In the genomic region with DNA sequence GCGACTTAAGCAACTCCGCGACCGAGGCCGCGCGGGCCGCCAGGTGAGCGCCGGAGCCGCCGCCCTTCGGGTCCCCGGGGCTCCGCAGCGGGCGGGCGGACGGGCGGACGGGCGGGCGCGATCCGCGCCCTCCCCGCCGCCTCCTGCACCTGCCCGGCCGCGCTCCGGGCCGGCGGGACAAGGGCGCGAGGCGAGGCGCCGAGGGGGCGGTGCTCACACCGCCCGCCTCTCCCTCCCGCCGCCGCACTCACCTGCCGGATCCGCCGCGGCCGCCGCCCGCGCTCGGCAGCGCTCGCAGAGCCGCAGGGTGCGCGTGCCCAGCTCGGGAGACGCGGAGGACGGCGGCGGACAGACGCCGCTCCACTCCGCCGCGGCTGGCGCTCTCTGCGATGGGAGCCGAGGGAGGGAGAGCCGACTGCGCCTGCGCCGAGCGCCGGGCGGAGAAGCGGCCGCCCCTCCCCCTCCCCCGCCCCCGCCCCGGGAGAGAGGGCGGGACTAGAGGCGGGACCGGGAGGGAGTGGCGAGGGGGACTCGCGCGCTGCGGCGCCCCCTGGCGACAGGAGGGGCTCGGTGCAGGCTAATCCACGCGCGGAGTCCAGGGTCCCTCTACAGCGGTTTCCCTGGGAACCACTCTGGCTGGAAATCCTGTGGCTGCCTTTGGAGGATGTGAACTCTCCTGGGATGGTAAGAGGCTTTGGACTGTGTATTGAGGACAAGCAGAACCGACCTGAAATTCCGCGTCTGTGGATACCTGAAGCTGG, we compare ENCODE assay signal across 8 mouse cellular contexts. TPM values are rescaled to one million over a fixed set of nuclear protein-coding genes. Genes with fewer than 3 reads are reported as not detected.
DNase-seq lines count a peak whose midpoint lies in the region; ATAC-seq and TF ChIP-seq lines count a peak whose summit lies in the region.

TSS of gene Rab3ip (minus strand) at position 761 of the 761 bp plus-strand sequence.

- peak within 1 kb of the TSS; percentile 75 for H3K4me3 ChIP-seq in cortical plate, adult 2 months (ENCODE audit: insufficient read depth, low read length)

- peak; percentile 61 for ATAC-seq in activated CD4-positive, CD25-positive, alpha-beta regulatory T cell, adult 4 months
- peak; percentile 98 for ATAC-seq in megakaryocyte progenitor cell, adult 5-6 weeks (replicated peaks; ENCODE audit: poor library complexity)

- peak; percentile 50 for TF ChIP-seq CTCF in cortical plate, adult 2 months (IDR thresholded peaks at IDR 0.05; ENCODE audit: extremely low read depth, insufficient read depth, low read length)

- DNase-seq in gastrocnemius, postnatal 10 days: peak; percentile 96
- DNase-seq in induced T-regulatory cell, adult 2 months (ENCODE audit: low read depth): peak; percentile 94
- DNase-seq in left cerebral cortex, adult 9 months (ENCODE audit: low spot score in 2 of 2): peak; percentile 73 to 90
- peak; percentile 93 for DNase-seq in right cerebral cortex, postnatal 14 days
- DNase-seq in urinary bladder, postnatal 36 days (ENCODE audit: low spot score in 2 of 2): peak; percentile 78 to 86

- H3K4me1 ChIP-seq in cortical plate, adult 2 months (ENCODE audit: control insufficient read depth, insufficient read depth, low read length): no peaks in the 10 kb centered on the region; the same call in 1 of the 2 replicates

- H3K27ac ChIP-seq in cortical plate, adult 2 months (ENCODE audit: insufficient read depth, low read length): peak within 1 kb of the TSS; percentile 88

- TF ChIP-seq POLR2A in cortical plate, adult 2 months (IDR thresholded peaks at IDR 0.05; ENCODE audit: extremely low read depth, insufficient read depth, low read length): peak; percentile 68

RNA-seq across cellular contexts. Expression of gene Rab3ip, which starts in this region (rescaled TPM):
- polyA plus RNA-seq in activated CD4-positive, CD25-positive, alpha-beta regulatory T cell, adult 4 months (2017; shearing (Covaris generic)): 10 to 100 TPM; 12.1 to 15.4 TPM
- 36.1 and 38.7 TPM in 2 replicates for polyA plus RNA-seq in cortical plate, adult 2 months (2012; rRNA removed)
- total RNA-seq in gastrocnemius, postnatal 10 days (2021): 10 to 100 TPM; 17.9 to 18.7 TPM
- 6.8 and 7.0 TPM in 2 replicates for total RNA-seq in megakaryocyte progenitor cell, adult 5-6 weeks (2015)
- total RNA-seq in megakaryocyte progenitor cell, adult 5-6 weeks (2017): 14.1 TPM in 2 replicates

Comparison
In these comparisons a context has a peak if more than half of its experiments do, and no peak if none do; other contexts are left out.
1. Peak in every context shown above with its lines: DNase-seq, ATAC-seq, H3K4me3 ChIP-seq and H3K27ac ChIP-seq.